Mouse (Mus musculus) midbrain, embryonic 13.5 days (tissue): ENCODE data around the gene Mcfd2. TPM values are rescaled to one million over a fixed set of nuclear protein-coding genes. Genes with fewer than 3 reads are reported as not detected.

Experiments used
- ATAC-seq: fragments of 200-750 bp; cut with Nextera tagmentation; 2 replicates; pipeline ENCODE4 v1.8.0; 2017; ENCODE audit warnings: mild to moderate bottlenecking, moderate TSS enrichment, moderate library complexity
- H3K27ac ChIP-seq: fragments of 300-500 bp; sonication (generic); 2 replicates; pipeline ENCODE4 v1.5.1; 2015; ENCODE audit warnings: inconsistent platforms, mild to moderate bottlenecking, moderate library complexity
- H3K27me3 ChIP-seq: fragments of 300-500 bp; sonication (generic); 2 replicates; pipeline ENCODE4 v1.6.1; 2015; ENCODE audit warnings: mild to moderate bottlenecking, inconsistent platforms
- H3K36me3 ChIP-seq: fragments of 300-500 bp; sonication (generic); 2 replicates; pipeline ENCODE4 v1.6.1; 2015; ENCODE audit warnings: mild to moderate bottlenecking, inconsistent platforms
- H3K4me1 ChIP-seq: fragments of 300-500 bp; sonication (generic); replicated peaks from 2 replicates; pipeline ENCODE4 v1.6.1; 2015; ENCODE audit warnings: inconsistent platforms
- H3K4me2 ChIP-seq: fragments of 300-500 bp; sonication (generic); replicated peaks from 2 replicates; pipeline ENCODE4 v1.6.1; 2015; ENCODE audit warnings: moderate library complexity, mild to moderate bottlenecking, inconsistent platforms
- H3K4me3 ChIP-seq: fragments of 300-500 bp; sonication (generic); replicated peaks from 2 replicates; pipeline ENCODE4 v1.5.1; 2015; ENCODE audit warnings: mild to moderate bottlenecking, inconsistent platforms
- H3K9ac ChIP-seq: fragments of 300-500 bp; sonication (generic); replicated peaks from 2 replicates; pipeline ENCODE4 v1.6.1; 2015; ENCODE audit warnings: mild to moderate bottlenecking, inconsistent platforms
- H3K9me3 ChIP-seq: fragments of 300-500 bp; sonication (generic); 2 replicates; pipeline ENCODE4 v1.6.1; 2016; ENCODE audit warnings: mild to moderate bottlenecking, inconsistent platforms
- WGBS: fragments of 180-500 bp; shearing (Covaris S2); methylation state at CpG from one replicate; pipeline ENCODE4 v1.1.7; 2015; 5-methylcytosine and 5-hydroxymethylcytosine counted together
- polyA plus RNA-seq: library from polyadenylated mRNA; unstranded; fragments of >200 nt; fragmentation: Nextera tagmentation; extraction: Ambion mirVana; gene quantifications from 2 replicates; pipeline ENCODE4 v1.2.1, GENCODE M21; 2015

Gene Mcfd2
- polyA plus RNA-seq, 1 experiment from 2014 or later: 54.7 TPM

DNA sequence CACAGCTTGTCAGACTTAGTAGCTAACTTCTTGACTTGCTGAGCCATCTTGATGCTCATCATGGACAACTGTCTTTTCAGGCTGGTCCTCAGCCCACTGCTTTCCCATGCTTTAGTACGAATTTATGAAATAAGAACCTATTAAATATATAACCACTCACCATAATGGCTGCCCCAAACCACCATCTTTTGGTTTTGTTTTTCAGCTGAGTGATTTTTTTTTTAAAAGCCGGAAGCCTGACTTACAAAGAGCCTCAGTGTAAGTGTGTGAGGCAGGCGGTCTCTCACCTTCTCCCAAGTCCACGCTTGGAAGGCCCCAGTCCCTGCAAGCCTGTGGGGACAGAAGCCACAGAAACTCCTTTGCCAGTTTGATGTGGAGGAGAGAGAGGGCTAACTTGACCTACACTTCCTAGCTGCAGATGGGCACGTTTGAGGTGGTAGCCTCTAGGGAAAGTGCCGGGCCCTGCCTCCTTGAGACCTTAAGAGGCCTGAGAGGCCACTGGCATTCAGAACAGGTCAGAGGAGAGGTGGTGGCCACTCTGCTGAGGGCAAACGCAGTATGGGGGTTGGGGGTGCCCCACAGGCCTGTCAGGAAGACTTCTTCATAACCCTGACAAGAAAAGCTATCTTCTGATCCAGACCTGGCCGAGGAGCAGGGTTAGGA lies 20.9 kb upstream of the Mcfd2 start:
- Histone ChIP-seq H3K9ac (no peak overlapping the region), H3K27ac (no peak overlapping the region), H3K4me2 (no peak overlapping the region), H3K4me3 (no peak overlapping the region), H3K36me3 (no peaks in the 10 kb centered on the region), H3K9me3 (no peaks in the 10 kb centered on the region), H3K4me1 (peaks cover 33% of the 10 kb centered on the region), H3K27me3 (peaks cover 54% of the 10 kb centered on the region)
- no peak for ATAC-seq
- 60% methylated on average over 8 of the region's 8 CpGs for WGBS

DNA sequence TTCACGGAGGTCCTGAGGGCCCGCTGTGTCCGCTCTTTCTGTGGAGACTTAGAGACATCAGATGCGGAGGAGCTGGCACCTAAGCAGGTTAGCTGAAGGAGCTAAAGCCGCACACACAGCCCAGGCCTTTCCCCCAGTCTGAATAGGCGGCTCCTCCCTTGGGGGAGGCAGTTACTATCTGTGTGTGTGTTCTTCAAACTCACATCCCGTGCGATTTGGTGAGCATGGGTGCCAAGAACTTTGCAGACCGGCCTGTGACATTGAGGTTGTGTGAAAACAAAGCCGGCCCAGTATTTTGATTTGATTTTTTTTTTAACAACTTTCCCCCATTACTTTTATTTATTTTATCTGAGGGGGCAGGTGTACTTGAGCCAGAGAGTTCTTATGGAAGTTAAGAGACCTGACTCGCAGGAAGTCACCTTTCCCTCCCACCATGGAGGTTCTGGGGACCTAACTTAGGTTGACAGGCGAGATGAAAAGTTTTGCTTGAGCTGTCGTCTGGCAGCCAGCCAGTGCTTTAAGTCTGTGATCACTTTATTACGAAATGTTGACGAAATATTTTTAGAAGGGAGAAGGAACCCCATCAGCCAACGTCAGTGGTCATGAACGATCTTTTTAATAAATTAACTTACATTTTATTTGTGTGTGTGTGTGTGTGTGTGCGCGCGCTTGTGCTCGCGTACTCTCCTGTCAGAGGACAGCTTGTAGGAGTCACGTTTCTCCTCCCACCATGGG lies 20.2 kb upstream of the Mcfd2 start:
- peaks cover 39% of the 10 kb centered on the region for H3K4me1 ChIP-seq
- no peak overlapping the region for H3K27ac ChIP-seq
- no peak overlapping the region for H3K9ac ChIP-seq
- WGBS: 77% methylated on average over 23 of the region's 23 CpGs
- H3K36me3 ChIP-seq: no peaks in the 10 kb centered on the region
- no peak for ATAC-seq
- no peak overlapping the region for H3K4me3 ChIP-seq
- peaks cover 58% of the 10 kb centered on the region for H3K27me3 ChIP-seq
- H3K4me2 ChIP-seq: no peak overlapping the region
- no peaks in the 10 kb centered on the region for H3K9me3 ChIP-seq

DNA sequence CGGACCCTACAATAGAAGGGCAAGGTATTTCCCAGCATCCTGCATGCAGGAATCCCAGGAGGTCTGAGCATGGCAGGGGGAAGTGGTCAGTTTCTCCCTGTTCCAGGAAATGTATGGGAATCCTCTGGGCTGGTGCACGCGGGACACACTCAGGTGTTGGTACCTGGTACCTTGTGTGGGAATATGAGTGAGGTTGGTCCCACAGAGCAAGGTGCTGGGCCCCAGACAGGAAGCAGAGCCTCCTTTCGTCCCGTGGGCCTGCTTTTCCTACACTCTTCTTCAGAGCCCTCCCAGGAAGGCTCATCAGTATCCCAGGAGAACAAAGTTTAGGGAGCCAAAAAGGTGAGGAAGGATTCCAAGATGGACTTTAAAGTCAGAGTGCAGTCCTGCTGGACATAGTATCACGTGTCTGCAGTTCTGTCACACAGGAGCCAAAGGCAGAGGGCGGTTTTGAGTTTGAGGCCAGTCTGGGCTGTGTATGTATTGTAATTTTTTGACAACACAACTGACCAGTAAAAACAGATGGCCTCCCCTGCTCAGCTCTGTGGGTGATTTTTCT lies 18.8 kb upstream of the Mcfd2 start:
- ATAC-seq: no peak
- no peak overlapping the region for H3K27ac ChIP-seq
- no peak overlapping the region for H3K9ac ChIP-seq
- no peak overlapping the region for H3K4me3 ChIP-seq
- H3K27me3 ChIP-seq: peaks cover 63% of the 10 kb centered on the region
- H3K36me3 ChIP-seq: no peaks in the 10 kb centered on the region
- 58% methylated on average over 7 of the region's 7 CpGs for WGBS
- H3K4me2 ChIP-seq: no peak overlapping the region
- H3K4me1 ChIP-seq: peaks cover 42% of the 10 kb centered on the region
- no peaks in the 10 kb centered on the region for H3K9me3 ChIP-seq

DNA sequence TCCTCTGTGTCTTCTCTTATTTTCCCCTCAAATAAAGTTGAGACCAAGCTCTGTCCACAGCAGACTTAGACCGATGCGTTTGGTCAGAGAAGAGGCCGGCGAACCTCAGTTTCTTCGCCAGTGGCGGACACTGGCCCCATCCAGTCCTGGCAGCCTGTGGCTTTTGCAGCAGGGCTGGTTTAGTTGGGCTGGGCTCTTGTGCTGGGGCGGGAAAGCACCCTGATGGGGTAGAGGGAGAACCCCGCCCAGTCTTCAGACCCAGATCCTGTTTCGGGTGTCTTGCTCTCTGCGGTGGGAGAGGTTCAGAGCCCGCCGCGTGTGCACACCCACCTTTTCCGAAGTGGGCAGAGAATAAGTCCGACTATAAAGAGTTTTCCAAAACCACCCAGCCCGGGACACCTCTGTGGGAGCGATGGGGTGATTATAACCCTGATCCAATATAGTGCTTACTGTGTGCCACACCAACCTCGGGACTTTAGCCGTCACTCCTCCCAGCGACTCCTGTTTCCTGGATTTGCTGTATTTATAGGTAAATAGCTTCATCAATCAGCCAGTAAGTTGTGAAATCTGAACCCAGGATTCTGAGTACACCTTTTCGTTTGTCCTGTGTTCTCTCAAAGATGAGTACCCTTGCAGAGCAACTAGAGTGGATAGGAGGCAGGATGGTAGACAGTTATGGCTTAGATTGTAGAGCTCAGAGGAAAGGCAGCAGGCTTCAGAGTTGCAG lies 18.2 kb upstream of the Mcfd2 start:
- ATAC-seq: no peak
- peak overlapping the region; percentile 92 for H3K4me2 ChIP-seq
- 5% methylated on average over 21 of the region's 21 CpGs for WGBS
- H3K4me3 ChIP-seq: peak overlapping the region; percentile 72
- H3K27me3 ChIP-seq: peaks cover 60% of the 10 kb centered on the region
- H3K4me1 ChIP-seq: peaks cover 42% of the 10 kb centered on the region
- H3K9ac ChIP-seq: peak overlapping the region; percentile 85; the same call in 1 of the 2 replicates
- H3K9me3 ChIP-seq: no peaks in the 10 kb centered on the region
- H3K27ac ChIP-seq: no peak overlapping the region
- no peaks in the 10 kb centered on the region for H3K36me3 ChIP-seq

DNA sequence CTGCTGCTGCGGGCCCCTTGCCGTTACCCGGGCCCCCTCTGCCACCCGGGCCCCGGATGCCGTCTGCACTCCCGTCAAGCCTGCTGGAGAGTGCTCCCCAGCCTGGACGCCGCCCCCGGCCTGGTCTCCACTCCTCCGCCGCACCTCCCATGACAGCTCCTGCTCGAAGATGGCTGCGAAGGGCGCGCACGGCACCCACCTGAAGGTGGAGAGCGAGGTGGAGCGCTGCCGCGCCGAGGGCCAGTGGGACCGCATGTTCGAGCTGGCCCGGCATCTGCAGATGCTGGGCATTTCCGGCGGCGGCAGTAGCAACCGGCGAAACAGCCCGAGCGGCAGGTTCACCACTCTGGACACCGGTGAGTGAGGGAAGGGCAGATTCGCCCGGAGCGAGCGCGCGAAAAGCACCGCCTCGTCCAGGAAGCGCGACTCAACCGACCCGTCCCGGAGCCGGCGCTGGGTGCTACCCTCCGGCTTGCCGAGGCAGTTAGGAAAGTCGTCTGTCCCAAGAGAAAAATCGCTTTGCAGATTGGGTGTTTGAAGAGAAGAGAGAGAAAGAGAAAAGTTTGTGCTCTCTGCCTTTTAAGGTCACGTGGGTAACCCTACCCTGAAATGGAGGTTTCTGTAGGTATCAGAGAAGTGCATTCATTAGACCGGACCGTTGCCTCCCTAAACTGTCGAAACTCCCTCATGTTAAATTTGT lies 17.5 kb upstream of the Mcfd2 start:
- Histone ChIP-seq H3K27ac (peak overlapping the region; percentile 86), H3K27me3 (peaks cover 54% of the 10 kb centered on the region), H3K36me3 (no peaks in the 10 kb centered on the region), H3K9ac (peak overlapping the region; percentile 85), H3K4me1 (peaks cover 40% of the 10 kb centered on the region), H3K9me3 (no peaks in the 10 kb centered on the region), H3K4me3 (peak overlapping the region; percentile 72), H3K4me2 (peak overlapping the region; percentile 92)
- WGBS: under 1% methylated on average over 56 of the region's 56 CpGs
- no peak; the same call in 1 of the 2 replicates for ATAC-seq

DNA sequence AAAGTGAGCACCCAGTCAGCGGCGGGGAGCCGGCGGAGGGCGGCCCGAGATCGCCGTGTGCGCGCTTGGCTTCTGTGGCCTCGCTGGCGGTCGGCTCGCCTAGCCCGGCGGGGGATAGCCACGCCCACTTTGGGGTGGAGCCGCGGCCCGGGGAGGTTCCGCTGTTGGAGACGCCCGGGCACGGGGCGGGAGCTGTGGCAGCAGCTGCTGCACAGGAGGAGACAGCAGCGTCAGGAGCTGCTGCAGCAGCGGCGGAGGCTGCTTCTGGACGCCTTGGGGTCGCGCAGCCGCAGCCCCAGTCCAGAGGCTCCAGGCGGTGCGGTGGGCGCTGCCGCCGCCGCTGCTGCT lies 16.9 kb upstream of the Mcfd2 start, which contains the start of gene Ttc7:
Gene Ttc7 (plus strand): TSS at position 181 of the 348 bp plus-strand sequence.
- under 1% methylated on average over 37 of the region's 38 CpGs for WGBS
- Histone ChIP-seq H3K27me3 (peaks cover 51% of the 10 kb centered on the region), H3K4me3 (peak within 1 kb of the TSS; percentile 72), H3K36me3 (no peaks in the 10 kb centered on the region), H3K27ac (peak within 1 kb of the TSS; percentile 86), H3K4me2 (peak within 1 kb of the TSS; percentile 92), H3K4me1 (peaks cover 35% of the 10 kb centered on the region), H3K9ac (peak within 1 kb of the TSS; percentile 85), H3K9me3 (no peaks in the 10 kb centered on the region)
- peak; percentile 97 for ATAC-seq

DNA sequence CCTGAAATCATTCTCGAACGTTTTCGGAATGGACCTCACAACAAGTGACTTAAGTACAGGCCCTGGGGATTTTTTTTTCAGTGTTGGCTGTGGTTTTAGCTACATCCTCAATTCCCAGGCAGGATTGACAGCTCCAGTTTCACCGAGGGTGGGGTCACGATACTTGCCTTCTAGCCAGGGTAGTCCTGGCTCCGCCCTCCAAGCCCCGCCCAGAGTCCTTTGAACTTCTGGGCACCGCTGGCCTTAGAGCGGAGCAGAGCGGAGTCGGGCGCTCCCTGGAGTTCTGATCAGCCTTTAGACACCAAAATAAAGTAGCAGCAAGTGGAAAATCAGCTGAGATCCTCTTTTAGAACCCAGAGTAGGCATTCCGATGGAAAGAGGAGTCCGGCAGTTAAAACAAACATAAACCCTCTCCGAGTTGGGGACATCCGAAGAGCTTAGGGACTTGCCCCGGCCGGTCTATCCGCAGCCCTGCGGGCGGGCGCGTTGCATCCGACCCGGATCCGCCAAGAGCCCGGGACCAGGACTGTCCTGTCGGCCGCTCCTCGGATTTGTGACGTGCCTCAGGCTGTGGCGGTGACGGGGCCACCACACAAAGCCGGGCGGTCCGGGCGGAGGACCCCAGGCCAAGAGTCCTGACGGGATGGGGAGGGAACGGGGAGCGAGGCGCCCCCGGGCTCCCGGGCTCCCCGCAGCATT lies 16.4 kb upstream of the Mcfd2 start:
- Histone ChIP-seq H3K27me3 (peaks cover 46% of the 10 kb centered on the region), H3K4me1 (peaks cover 32% of the 10 kb centered on the region), H3K9ac (peak overlapping the region; percentile 85), H3K4me2 (peak overlapping the region; percentile 92), H3K4me3 (peak overlapping the region; percentile 72), H3K36me3 (no peaks in the 10 kb centered on the region), H3K27ac (peak overlapping the region; percentile 86), H3K9me3 (no peaks in the 10 kb centered on the region)
- ATAC-seq: peak; percentile 87
- under 1% methylated on average over 43 of the region's 44 CpGs for WGBS

DNA sequence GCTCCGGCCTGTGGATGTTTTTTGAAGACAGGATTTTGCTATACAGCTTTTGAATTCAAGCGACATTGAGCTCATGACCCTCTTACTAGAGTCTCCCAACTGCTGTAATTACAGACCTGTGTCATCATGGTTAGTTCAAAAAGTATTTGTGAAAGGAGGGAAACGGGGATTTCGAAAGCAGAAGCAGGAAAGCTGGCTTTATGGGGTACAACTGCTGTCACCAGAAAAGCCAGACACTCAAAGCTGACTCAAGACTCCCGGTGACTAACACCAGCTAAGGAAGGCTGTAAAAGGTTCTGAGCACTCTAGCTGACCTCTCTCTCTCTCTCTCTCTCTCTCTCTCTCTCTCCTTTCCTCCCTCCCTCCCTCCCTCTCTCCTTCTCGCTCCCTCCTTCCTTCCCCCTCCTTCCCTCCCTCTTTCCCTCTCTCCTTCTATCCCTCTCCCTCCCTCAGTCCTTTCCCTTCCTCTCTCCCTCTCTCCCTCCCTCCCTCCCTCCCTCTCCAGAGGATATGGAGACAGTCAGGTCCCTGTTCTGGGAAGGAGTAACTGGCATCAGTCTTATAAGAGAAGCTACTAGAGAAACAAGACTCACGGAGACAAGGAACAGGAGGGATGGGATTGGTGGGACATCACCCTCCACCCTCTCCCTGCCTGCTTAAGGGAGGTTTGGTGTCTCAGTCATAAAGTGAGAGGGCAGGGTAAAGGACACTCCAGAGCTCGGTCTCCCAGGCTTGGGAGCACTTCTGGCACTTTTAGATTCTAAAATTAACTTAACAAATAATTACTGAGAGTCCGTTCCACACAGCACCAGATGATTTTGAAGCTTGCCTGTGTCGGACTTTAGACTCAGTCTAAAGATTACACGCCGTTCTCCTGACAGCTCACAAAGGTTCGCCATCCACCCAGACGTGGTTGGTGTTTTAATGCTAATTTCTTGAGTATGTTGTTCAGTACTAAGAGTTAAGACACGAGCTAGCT lies 9.9 kb upstream of the Mcfd2 start:
- H3K4me3 ChIP-seq: no peak overlapping the region
- ATAC-seq: no peak
- 0 out of 2 replicates have a peak, but pooled peaks cover 5% of the 10 kb centered on the region for H3K27me3 ChIP-seq
- 66% methylated on average over 15 of the region's 15 CpGs for WGBS
- no peak overlapping the region for H3K9ac ChIP-seq
- H3K27ac ChIP-seq: no peak overlapping the region
- 0 out of 2 replicates have a peak, but pooled peaks cover 3% of the 10 kb centered on the region for H3K4me1 ChIP-seq
- no peaks in the 10 kb centered on the region for H3K36me3 ChIP-seq
- H3K9me3 ChIP-seq: no peaks in the 10 kb centered on the region
- no peak overlapping the region for H3K4me2 ChIP-seq

DNA sequence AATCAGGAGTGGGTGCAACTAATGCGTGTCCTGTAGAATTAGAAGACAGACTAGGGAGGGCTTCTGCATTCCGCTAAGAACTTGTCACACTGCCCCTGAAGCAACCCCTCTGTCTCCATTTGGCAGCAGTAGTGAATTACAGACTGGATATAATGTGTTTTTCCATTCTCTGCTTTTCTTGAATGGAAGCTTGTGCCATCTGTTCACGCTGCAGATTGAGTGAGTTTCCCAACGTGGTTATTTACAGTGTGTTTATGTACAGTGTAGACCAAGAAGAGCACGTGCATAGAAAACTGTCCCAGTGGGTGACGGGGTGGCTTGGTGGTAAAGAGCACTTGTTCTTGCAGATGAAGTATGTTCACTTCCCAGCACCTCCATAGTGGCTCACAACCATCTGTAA lies 3.7 kb upstream of the Mcfd2 start:
- WGBS: 73% methylated on average over 6 of the region's 6 CpGs
- H3K9ac ChIP-seq: no peak overlapping the region
- no peak for ATAC-seq

More for the DNA sequence above, 3.7 kb upstream of the Mcfd2 start:
- no peak overlapping the region for H3K4me2 ChIP-seq
- no peak overlapping the region for H3K4me3 ChIP-seq
- peaks cover 9% of the 10 kb centered on the region for H3K4me1 ChIP-seq
- peaks cover 13% of the 10 kb centered on the region; the same call in 1 of the 2 replicates for H3K27me3 ChIP-seq
- no peaks in the 10 kb centered on the region for H3K9me3 ChIP-seq
- no peak overlapping the region for H3K27ac ChIP-seq
- no peaks in the 10 kb centered on the region for H3K36me3 ChIP-seq
